Mouse (Mus musculus): Measurements from ENCODE around the gene Wnk1. TPM values are rescaled to one million over a fixed set of nuclear protein-coding genes. Genes with fewer than 3 reads are reported as not detected.

Wnk1 gene
- polyA plus RNA-seq, 1 experiment from 2014 or later = 64.7 TPM

DNA sequence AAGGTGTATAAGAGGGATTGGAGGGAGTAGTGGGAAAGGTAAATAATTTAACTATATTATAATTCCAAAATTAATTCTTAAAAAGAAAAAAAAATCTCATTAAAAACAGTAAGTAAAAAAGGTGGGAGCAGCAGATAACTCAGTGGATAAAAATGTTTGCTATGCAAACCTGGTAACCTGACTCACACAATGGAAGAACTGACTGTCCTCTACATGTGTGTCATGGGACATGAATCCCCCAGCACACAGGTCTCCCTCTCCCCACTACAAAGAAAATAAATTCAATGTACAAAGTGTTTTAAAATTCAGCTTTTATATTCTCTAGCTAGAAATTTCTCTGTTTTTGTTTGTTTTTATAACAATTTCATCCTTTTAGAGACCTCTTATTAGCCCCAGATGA, 27.9 kb downstream of the Wnk1 start:
- Histone ChIP-seq H3K9me3 (no peaks in the 10 kb centered on the region), H3K4me1 (peaks cover 12% of the 10 kb centered on the region; the same call in 1 of the 2 replicates), H3K27ac (replicated peaks) (no peak overlapping the region), H3K27me3 (replicated peaks) (no peaks in the 10 kb centered on the region), H3K4me2 (no peak overlapping the region), H3K9ac (no peak overlapping the region), H3K4me3 (no peak overlapping the region), H3K36me3 (no peaks in the 10 kb centered on the region)
- no peak for ATAC-seq (ENCODE audit: extremely low read depth, insufficient number of reproducible peaks, low FRiP score, low TSS enrichment)

DNA sequence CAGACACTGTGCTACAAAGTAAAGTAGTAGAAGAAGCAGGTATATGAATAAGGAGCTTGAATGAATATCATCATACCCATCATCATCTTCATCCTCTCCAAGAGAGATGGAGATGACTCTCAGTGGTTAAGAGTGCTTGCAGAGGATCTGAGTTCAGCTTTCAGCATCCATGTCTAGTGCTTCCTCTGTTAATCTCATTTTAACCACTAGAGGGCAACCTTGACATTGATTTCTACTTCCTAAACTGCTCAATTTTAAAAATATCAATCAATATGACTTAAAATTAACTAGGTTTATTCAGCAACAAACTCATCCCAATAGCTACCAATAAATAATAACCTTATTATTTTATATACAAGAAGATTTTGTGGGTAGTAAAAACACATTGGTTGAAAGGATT, 36.8 kb downstream of the Wnk1 start:
- Histone ChIP-seq H3K27me3 (replicated peaks) (no peaks in the 10 kb centered on the region), H3K4me3 (no peak overlapping the region), H3K36me3 (peaks cover 28% of the 10 kb centered on the region), H3K4me2 (no peak overlapping the region), H3K4me1 (peaks cover 7% of the 10 kb centered on the region), H3K27ac (replicated peaks) (no peak overlapping the region), H3K9me3 (no peaks in the 10 kb centered on the region), H3K9ac (no peak overlapping the region)
- ATAC-seq (ENCODE audit: extremely low read depth, insufficient number of reproducible peaks, low FRiP score, low TSS enrichment) = no peak

DNA sequence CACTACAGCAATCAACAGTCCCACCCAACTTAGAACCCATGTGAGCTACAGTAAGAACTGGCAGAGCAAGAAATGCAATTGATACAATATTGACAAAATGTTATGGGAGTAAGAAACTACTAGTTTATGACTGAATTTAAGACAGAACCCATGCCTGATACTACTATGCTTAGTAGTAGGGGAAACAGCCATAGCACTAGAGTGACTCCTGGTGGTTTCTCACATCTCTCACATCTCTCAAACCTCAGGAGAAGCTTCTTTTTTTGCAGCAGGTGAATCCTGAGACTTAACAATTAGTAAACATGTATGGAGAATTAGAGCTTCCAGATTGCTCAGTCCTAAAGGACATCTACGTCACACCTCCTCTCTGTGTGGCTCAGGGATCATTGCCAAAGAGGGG, 42.0 kb downstream of the Wnk1 start:
- Histone ChIP-seq H3K36me3 (peaks cover 25% of the 10 kb centered on the region), H3K9me3 (no peaks in the 10 kb centered on the region)

DNA sequence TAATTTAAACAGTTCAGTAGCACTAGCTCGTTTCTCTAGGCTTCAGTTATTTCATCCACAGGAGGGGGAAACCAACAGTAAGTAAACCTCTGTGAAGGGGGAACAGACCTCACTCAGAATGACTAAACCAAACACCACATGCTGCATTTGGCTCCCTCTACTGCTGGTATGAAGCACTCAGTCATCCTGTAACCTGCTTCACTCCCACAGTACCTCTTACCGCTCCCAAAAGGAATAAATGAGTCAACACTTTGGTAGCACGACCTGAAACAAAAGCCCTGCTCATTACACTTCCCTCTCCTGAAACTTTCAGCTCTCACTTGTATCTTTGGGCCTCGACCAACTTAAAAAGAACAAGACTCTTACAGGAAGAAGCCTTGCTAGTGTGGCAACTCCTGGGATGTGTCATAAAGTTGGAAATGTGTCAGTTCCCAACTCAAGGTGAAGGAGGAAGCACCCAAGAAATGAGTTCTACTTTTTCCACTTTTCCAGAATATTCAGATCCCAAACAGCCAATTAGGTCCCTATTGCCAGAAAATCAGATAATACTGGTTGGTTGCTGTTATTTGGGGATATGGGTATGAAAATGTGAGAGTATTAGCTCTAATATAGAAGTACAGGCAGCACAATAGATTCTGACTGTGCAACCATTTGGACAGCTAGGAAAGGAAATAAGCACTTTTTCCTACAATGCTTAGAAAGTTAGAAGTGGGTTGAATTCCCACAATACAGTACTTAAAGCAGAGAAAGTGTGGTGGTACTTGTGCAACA, 114.1 kb downstream of the Wnk1 start:
- Histone ChIP-seq H3K36me3 (peaks cover 98% of the 10 kb centered on the region), H3K9me3 (no peaks in the 10 kb centered on the region), H3K27me3 (replicated peaks) (no peaks in the 10 kb centered on the region), H3K27ac (replicated peaks) (peak overlapping the region; percentile 28; the same call in 1 of the 2 replicates), H3K9ac (0 out of 2 replicates have a peak overlapping the region, but pooled peaks have one; percentile 16), H3K4me2 (no peak overlapping the region), H3K4me1 (no peaks in the 10 kb centered on the region), H3K4me3 (no peak overlapping the region)
- no peak for ATAC-seq (ENCODE audit: extremely low read depth, insufficient number of reproducible peaks, low FRiP score, low TSS enrichment)
- WGBS = 36% methylated on average over 4 of the region's 4 CpGs

More for the DNA sequence above, 42.0 kb downstream of the Wnk1 start:
- Histone ChIP-seq H3K4me3 (no peak overlapping the region), H3K4me2 (no peak overlapping the region), H3K9ac (no peak overlapping the region), H3K27ac (replicated peaks) (no peak overlapping the region), H3K27me3 (replicated peaks) (no peaks in the 10 kb centered on the region), H3K4me1 (peaks cover 11% of the 10 kb centered on the region)
- WGBS = 71% methylated on average over 1 of the region's 1 CpGs
- no peak for ATAC-seq (ENCODE audit: extremely low read depth, insufficient number of reproducible peaks, low FRiP score, low TSS enrichment)

DNA sequence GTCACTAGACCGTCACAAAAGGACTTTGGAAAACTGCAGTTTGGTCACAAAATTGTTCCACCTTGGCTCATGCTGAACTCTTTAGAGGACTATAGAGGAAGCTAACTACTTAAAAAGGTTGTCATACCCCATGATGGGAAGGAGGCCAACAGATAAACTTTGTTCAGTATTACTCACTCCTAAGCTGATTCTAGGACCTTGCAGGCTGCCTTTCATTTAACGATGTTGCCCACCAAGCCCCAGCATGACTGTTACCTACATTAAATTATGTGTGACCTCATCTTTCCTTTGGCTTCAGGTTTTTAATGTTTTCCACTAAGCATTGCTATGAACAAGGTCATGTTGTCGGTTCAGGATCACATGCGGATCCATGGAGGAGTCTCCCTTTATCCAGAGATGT, 115.9 kb downstream of the Wnk1 start:
- H3K36me3 ChIP-seq = peaks cover 95% of the 10 kb centered on the region
- H3K27me3 ChIP-seq (replicated peaks) = no peaks in the 10 kb centered on the region
- no peak for ATAC-seq (ENCODE audit: extremely low read depth, insufficient number of reproducible peaks, low FRiP score, low TSS enrichment)
- no peak overlapping the region for H3K9ac ChIP-seq
- no peak overlapping the region for H3K4me3 ChIP-seq
- no peak overlapping the region for H3K27ac ChIP-seq (replicated peaks)
- no peaks in the 10 kb centered on the region for H3K9me3 ChIP-seq
- H3K4me2 ChIP-seq = no peak overlapping the region
- no peaks in the 10 kb centered on the region for H3K4me1 ChIP-seq
- 88% methylated on average over 4 of the region's 4 CpGs for WGBS

DNA sequence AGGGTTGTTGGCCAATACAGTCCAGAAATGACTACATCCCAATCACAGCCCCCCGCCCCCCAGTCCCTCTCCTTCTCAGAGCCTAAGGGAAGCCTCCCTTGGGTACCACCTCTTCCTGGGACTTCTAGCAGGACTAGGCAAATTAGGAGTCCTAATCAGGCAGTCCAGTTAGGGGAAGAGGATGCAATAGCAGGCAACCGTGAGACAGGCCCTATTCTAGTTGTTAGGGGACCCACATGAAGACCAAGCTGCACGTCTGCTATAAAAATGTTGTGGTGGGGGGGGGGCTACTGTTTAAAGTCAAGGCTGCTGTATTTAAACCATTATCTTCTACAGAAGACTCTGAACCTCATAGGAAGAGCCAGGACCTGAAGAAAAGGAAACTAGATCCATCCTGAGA, 116.3 kb downstream of the Wnk1 start:
- no peak overlapping the region for H3K4me3 ChIP-seq
- no peak overlapping the region for H3K9ac ChIP-seq
- no peak overlapping the region for H3K4me2 ChIP-seq
- H3K4me1 ChIP-seq = no peaks in the 10 kb centered on the region
- H3K27ac ChIP-seq (replicated peaks) = no peak overlapping the region
- ATAC-seq (ENCODE audit: extremely low read depth, insufficient number of reproducible peaks, low FRiP score, low TSS enrichment) = no peak
- 82% methylated on average over 3 of the region's 3 CpGs for WGBS
- H3K9me3 ChIP-seq = no peaks in the 10 kb centered on the region
- peaks cover 95% of the 10 kb centered on the region for H3K36me3 ChIP-seq
- H3K27me3 ChIP-seq (replicated peaks) = no peaks in the 10 kb centered on the region

DNA sequence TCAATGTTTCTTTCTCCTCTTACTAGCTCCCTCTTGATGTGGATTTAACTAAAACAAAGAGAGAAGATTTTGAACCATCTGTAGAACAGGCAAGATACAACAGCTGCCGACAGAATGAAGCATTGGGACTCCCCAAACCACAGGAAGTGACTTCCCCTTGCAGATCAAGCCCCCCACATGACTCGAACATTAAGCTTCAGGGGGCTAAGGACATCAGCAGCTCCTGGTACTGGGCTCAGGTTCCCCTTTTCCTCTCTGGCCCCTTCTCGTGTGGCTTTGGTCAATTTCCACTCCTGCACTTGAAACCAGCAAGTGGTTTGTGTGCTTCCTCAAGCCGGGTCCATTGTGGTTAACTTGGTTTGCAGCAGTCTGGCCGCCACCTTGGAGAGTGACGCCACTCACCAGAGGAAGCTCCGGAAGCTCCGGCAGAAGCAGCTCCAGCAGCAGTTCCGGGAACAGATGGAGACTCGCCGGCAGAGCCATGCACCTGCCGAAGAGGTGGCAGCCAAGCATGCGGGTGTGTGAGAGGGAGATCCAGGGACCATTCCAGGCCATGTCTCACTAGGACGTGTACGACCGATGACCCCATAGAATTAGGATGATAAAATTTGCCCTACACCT, 119.8 kb downstream of the Wnk1 start:
- H3K4me2 ChIP-seq = no peak overlapping the region
- H3K36me3 ChIP-seq = peaks cover 92% of the 10 kb centered on the region
- no peak overlapping the region for H3K27ac ChIP-seq (replicated peaks)
- no peak overlapping the region for H3K4me3 ChIP-seq
- ATAC-seq (ENCODE audit: extremely low read depth, insufficient number of reproducible peaks, low FRiP score, low TSS enrichment) = no peak
- H3K9ac ChIP-seq = no peak overlapping the region
- H3K9me3 ChIP-seq = no peaks in the 10 kb centered on the region
- no peaks in the 10 kb centered on the region for H3K27me3 ChIP-seq (replicated peaks)
- WGBS = 82% methylated on average over 16 of the region's 16 CpGs
- no peaks in the 10 kb centered on the region for H3K4me1 ChIP-seq

DNA sequence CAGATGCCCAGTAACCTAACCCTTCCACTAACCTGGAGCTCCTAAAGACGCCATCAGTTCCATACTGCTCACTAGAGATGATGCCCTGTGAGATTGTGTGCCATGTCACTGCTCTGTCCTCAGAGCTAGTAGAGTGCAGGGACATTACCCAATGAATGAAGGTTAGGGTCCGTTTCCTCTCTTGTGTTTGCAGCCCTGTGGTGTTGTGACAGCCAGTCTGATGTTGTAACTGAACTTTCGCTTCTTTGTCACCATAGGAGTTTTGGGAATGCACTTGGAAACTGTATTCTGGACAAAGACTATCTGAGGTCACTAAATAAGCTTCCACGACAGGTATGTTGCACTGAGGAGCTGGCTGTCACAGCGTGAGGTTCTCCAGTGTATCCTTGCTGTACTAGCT, 122.8 kb downstream of the Wnk1 start:
- no peaks in the 10 kb centered on the region for H3K9me3 ChIP-seq
- WGBS = 84% methylated on average over 5 of the region's 5 CpGs
- peaks cover 90% of the 10 kb centered on the region for H3K36me3 ChIP-seq

DNA sequence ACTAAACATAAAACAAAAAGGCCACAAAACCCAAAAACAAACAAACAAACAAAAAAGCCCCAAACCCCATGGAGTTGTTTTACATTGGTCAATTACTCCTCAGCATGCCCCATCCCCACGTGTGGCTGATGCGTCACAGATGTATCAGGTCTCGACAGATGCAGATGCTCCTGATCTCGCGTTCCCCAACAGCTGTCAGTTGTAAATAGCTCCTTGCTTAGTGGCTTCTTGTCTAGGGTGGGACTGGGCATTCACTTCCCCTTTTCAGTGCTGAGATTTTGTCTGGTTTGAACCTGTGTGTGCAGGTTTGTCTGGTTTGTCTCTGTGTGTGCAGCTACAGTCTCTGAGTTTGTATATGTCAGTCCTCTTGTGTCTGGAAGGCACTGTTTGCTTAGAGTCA, 126.4 kb downstream of the Wnk1 start:
- Histone ChIP-seq H3K27me3 (replicated peaks) (no peaks in the 10 kb centered on the region), H3K9ac (no peak overlapping the region), H3K27ac (replicated peaks) (no peak overlapping the region), H3K4me1 (no peaks in the 10 kb centered on the region), H3K36me3 (peaks cover 62% of the 10 kb centered on the region), H3K4me2 (no peak overlapping the region), H3K9me3 (no peaks in the 10 kb centered on the region), H3K4me3 (no peak overlapping the region)
- ATAC-seq (ENCODE audit: extremely low read depth, insufficient number of reproducible peaks, low FRiP score, low TSS enrichment) = no peak
- 68% methylated on average over 5 of the region's 5 CpGs for WGBS

More for the DNA sequence above, 122.8 kb downstream of the Wnk1 start:
- Histone ChIP-seq H3K9ac (no peak overlapping the region), H3K4me3 (no peak overlapping the region), H3K4me2 (no peak overlapping the region), H3K27ac (replicated peaks) (no peak overlapping the region), H3K4me1 (no peaks in the 10 kb centered on the region), H3K27me3 (replicated peaks) (no peaks in the 10 kb centered on the region)
- no peak for ATAC-seq (ENCODE audit: extremely low read depth, insufficient number of reproducible peaks, low FRiP score, low TSS enrichment)

DNA sequence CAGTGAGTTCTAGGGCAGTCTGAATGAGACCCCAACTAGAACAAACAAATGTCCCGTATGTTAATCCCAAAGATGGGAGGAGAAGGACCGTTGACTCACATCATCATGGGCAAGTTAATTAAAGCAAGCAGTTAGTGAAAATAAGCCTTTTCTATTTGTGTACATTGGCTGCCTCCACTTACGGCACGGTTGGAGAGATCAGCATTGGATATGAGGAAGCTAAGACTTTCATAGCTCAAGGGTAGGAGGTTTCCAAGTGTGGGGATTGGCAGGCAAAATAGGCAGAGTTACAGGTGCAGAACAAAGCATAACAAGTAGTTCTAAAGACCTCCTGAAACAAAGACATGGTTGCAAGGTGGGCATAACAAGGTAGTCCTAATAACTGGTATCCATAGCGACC, 133.0 kb downstream of the Wnk1 start:
- Histone ChIP-seq H3K9ac (no peak overlapping the region), H3K4me2 (no peak overlapping the region), H3K4me1 (peaks cover 13% of the 10 kb centered on the region), H3K27me3 (replicated peaks) (no peaks in the 10 kb centered on the region), H3K4me3 (no peak overlapping the region), H3K36me3 (peaks cover 22% of the 10 kb centered on the region; the same call in 1 of the 2 replicates), H3K9me3 (no peaks in the 10 kb centered on the region), H3K27ac (replicated peaks) (no peak overlapping the region)
- no peak for ATAC-seq (ENCODE audit: extremely low read depth, insufficient number of reproducible peaks, low FRiP score, low TSS enrichment)
- WGBS = 87% methylated on average over 5 of the region's 5 CpGs

DNA sequence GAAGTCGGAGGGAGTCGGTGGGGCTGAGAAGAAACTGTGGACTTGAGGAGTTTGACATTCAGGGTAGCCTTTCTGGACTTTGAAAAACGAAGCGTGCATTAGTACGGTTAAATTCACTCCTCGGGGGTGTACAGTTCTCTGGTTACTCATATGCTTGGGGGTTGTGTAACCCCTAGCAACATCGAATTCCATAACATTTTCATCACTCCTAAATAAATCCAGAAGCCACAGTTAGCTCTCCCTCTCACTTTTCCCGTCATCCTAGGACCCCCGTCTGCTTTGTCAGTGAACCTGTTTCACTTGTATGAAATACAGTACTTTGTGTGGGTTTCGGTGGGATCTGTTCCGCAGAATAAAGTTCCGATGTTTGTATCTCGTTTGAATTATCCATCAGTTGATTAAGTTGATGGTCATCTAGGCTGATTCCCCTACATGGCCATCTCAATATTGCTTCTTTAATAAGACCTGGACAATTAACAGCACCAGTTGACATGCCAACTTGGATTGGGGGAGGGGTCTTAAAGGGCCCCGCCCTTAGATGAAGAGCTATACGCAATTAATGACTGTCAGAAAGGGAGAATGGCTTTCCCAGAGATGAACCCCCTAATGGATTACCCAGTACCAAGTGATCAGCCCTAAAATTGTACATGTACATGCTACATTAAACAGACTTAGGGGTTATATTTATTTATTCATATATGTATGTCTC, 135.2 kb downstream of the Wnk1 start:
- peak overlapping the region; percentile 96 for H3K9ac ChIP-seq

More for the DNA sequence above, 135.2 kb downstream of the Wnk1 start:
- ATAC-seq (ENCODE audit: extremely low read depth, insufficient number of reproducible peaks, low FRiP score, low TSS enrichment) = no peak
- Histone ChIP-seq H3K4me2 (peak overlapping the region; percentile 90), H3K9me3 (no peaks in the 10 kb centered on the region), H3K27ac (replicated peaks) (peak overlapping the region; percentile 98), H3K4me1 (peaks cover 13% of the 10 kb centered on the region), H3K36me3 (peaks cover 22% of the 10 kb centered on the region; the same call in 1 of the 2 replicates), H3K27me3 (replicated peaks) (no peaks in the 10 kb centered on the region), H3K4me3 (peak overlapping the region; percentile 89)
- 19% methylated on average over 15 of the region's 15 CpGs for WGBS

All from heart, embryonic 13.5 days (tissue).